Mouse (Mus musculus): Measurements from ENCODE around the gene 4930558K02Rik. TPM values are rescaled to one million over a fixed set of nuclear protein-coding genes. Genes with fewer than 3 reads are reported as not detected.

The 4930558K02Rik gene
- polyA plus RNA-seq, 1 experiment from 2014 or later: not detected

GRCm38 (mm10) chr1:161967936-161968335 is 11.5 kb downstream of the 4930558K02Rik start:
- no peaks in the 10 kb centered on the region for H3K36me3 ChIP-seq (ENCODE audit: control insufficient read depth, insufficient read depth)
- H3K27ac ChIP-seq (ENCODE audit: low read length): no peak overlapping the region
- H3K9me3 ChIP-seq (ENCODE audit: control insufficient read depth, low read length): no peaks in the 10 kb centered on the region
- ATAC-seq: no peak
- no peaks in the 10 kb centered on the region for H3K27me3 ChIP-seq (replicated peaks; ENCODE audit: control insufficient read depth, insufficient read depth, low read length)
- 71% methylated on average over 2 of the region's 2 CpGs for WGBS
- H3K9ac ChIP-seq (replicated peaks; ENCODE audit: low read depth, low read length): no peak overlapping the region
- H3K4me2 ChIP-seq (ENCODE audit: low read length): no peak overlapping the region
- H3K4me1 ChIP-seq (replicated peaks; ENCODE audit: control insufficient read depth, insufficient read depth, low read length): peaks cover 11% of the 10 kb centered on the region
- no peak overlapping the region for H3K4me3 ChIP-seq (replicated peaks; ENCODE audit: low read length)

DNA sequence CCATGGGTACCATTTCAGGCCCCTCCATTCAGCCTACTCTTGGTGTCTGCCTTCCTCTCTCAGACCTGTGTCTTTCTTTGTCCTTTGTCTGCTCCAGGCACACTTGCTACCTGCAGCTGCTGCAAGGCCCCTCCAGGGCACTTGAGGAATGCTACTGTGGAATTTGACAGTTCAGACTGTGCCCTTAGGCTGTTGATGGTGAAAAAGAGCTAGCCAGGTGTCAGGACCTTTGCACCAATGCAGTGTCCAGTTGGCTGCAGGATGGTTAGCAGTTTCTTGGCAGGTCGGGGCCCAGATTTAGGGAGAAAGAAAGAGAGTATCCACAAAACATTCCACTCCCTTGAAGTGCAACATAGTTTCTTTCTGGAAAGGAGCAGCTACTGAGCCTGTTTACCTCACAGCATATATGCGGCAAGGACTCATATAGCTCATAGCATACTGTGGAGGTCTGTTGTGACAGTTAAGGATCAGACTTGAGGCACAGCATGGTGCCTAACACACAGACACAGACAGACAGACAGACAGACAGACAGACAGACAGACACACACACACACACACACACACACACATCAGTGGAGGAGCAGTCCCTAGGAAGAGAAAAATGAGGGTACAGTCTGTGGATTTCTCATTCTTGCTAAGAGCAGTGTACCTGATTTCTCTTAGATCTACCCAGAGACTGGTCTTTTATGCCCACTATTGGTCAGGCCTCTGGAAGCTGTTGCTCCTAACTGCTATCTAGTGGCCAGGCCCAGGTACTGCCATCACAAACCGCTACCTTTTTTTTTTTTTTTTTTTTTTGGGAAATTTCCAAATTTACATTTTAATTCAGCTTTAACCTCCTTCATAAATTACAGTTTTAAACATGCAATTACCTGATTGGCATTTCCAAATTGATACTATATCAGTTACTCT is 16.7 kb downstream of the 4930558K02Rik start:
- ATAC-seq: peak; percentile 79
- WGBS: 49% methylated on average over 3 of the region's 3 CpGs

DNA sequence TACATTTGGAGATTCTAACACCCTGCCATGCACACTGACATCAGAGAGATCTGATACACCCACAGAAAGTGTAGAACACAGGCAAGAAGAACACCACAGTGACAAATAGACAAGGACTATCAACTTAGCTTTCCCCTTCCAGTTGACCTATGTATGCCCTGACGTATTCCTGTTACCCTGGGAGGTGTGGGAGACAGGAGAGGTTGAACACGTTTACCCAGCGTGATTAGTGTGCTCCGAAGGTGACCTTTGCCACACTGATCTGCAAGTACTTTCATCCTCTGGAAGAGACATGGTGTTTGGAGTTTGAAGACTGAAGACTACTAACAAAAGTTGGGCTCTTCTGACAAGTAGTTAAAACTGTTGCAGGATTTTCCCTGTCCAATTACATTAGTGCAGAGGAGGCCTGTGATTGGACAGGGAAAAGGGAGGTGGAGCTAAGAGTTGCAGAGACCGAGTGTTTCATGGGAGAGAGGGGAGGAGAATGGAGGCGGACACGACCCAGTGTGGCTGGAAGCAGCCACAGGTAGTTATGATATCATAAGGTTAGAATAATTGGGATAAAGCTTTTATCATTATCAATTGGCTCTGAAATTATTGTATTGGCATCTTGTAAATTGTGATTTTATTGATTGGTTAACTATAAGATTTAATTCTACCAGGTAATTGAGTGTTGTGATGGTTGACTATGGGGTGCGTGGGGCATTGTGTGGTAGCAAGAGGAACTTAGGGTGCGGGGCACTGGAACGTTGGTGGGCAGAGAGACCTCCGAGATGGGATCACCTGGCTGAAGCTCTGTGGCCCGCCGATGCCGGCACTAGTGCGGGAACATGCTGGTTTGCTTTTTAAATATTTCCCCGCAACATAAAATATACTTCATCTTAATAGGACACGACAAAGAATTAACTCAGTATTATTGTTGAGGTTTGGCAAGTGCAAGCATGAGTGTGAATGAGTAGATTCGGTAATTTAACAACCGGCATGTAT is 21.2 kb downstream of the 4930558K02Rik start:
- no peak for ATAC-seq
- H3K27me3 ChIP-seq (replicated peaks; ENCODE audit: control insufficient read depth, insufficient read depth, low read length): no peaks in the 10 kb centered on the region
- H3K36me3 ChIP-seq (ENCODE audit: control insufficient read depth, insufficient read depth): no peaks in the 10 kb centered on the region; the same call in 1 of the 2 replicates
- H3K4me3 ChIP-seq (replicated peaks; ENCODE audit: low read length): no peak overlapping the region
- H3K4me1 ChIP-seq (replicated peaks; ENCODE audit: control insufficient read depth, insufficient read depth, low read length): no peaks in the 10 kb centered on the region
- no peaks in the 10 kb centered on the region for H3K9me3 ChIP-seq (ENCODE audit: control insufficient read depth, low read length)
- 84% methylated on average over 19 of the region's 19 CpGs for WGBS
- H3K9ac ChIP-seq (replicated peaks; ENCODE audit: low read depth, low read length): no peak overlapping the region
- H3K4me2 ChIP-seq (ENCODE audit: low read length): no peak overlapping the region
- no peak overlapping the region for H3K27ac ChIP-seq (ENCODE audit: low read length)

More for the DNA sequence above, 16.7 kb downstream of the 4930558K02Rik start:
- H3K27me3 ChIP-seq (replicated peaks; ENCODE audit: control insufficient read depth, insufficient read depth, low read length): no peaks in the 10 kb centered on the region
- H3K9ac ChIP-seq (replicated peaks; ENCODE audit: low read depth, low read length): no peak overlapping the region
- H3K4me3 ChIP-seq (replicated peaks; ENCODE audit: low read length): no peak overlapping the region
- no peaks in the 10 kb centered on the region for H3K9me3 ChIP-seq (ENCODE audit: control insufficient read depth, low read length)
- H3K4me1 ChIP-seq (replicated peaks; ENCODE audit: control insufficient read depth, insufficient read depth, low read length): no peaks in the 10 kb centered on the region
- no peak overlapping the region for H3K4me2 ChIP-seq (ENCODE audit: low read length)
- H3K36me3 ChIP-seq (ENCODE audit: control insufficient read depth, insufficient read depth): no peaks in the 10 kb centered on the region; the same call in 1 of the 2 replicates
- no peak overlapping the region for H3K27ac ChIP-seq (ENCODE audit: low read length)

- H3K4me2 ChIP-seq (ENCODE audit: low read length): no peak overlapping the region
- no peaks in the 10 kb centered on the region for H3K27me3 ChIP-seq (replicated peaks; ENCODE audit: control insufficient read depth, insufficient read depth, low read length)
- 65% methylated on average over 5 of the region's 5 CpGs for WGBS
- no peaks in the 10 kb centered on the region for H3K9me3 ChIP-seq (ENCODE audit: control insufficient read depth, low read length)
- H3K4me3 ChIP-seq (replicated peaks; ENCODE audit: low read length): no peak overlapping the region
- no peak overlapping the region for H3K9ac ChIP-seq (replicated peaks; ENCODE audit: low read depth, low read length)
- no peaks in the 10 kb centered on the region; the same call in 1 of the 2 replicates for H3K36me3 ChIP-seq (ENCODE audit: control insufficient read depth, insufficient read depth)
- no peak overlapping the region for H3K27ac ChIP-seq (ENCODE audit: low read length)
- no peaks in the 10 kb centered on the region for H3K4me1 ChIP-seq (replicated peaks; ENCODE audit: control insufficient read depth, insufficient read depth, low read length)
- no peak for ATAC-seq
Measured at GRCm38 (mm10) chr1:161955846-161956245, 23.6 kb downstream of the 4930558K02Rik start.

DNA sequence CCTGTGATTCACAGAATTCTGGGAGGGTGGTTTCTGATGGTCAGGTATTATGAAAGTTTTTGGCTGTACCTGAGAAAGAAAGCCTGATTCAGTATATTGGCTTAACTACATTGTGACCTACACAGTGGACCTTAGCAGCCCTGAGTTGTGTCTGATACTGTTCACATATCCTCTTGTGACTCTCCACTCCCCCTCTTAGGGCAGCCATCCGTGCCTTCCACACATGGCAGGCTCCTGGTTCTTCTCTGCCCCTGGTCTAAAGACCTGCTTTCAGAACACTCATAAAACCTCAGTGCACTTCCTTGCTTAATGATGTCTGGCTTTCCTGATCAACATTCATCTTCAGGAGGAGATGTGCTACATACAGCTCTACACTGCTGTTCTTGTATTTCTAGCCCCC is 26.8 kb downstream of the 4930558K02Rik start:
- no peaks in the 10 kb centered on the region for H3K36me3 ChIP-seq (ENCODE audit: control insufficient read depth, insufficient read depth)
- 66% methylated on average over 1 of the region's 1 CpGs for WGBS
- no peaks in the 10 kb centered on the region for H3K4me1 ChIP-seq (replicated peaks; ENCODE audit: control insufficient read depth, insufficient read depth, low read length)
- no peaks in the 10 kb centered on the region for H3K9me3 ChIP-seq (ENCODE audit: control insufficient read depth, low read length)
- H3K4me2 ChIP-seq (ENCODE audit: low read length): no peak overlapping the region
- no peak overlapping the region for H3K4me3 ChIP-seq (replicated peaks; ENCODE audit: low read length)
- no peak overlapping the region for H3K9ac ChIP-seq (replicated peaks; ENCODE audit: low read depth, low read length)
- H3K27me3 ChIP-seq (replicated peaks; ENCODE audit: control insufficient read depth, insufficient read depth, low read length): no peaks in the 10 kb centered on the region
- no peak overlapping the region for H3K27ac ChIP-seq (ENCODE audit: low read length)
- ATAC-seq: no peak

DNA sequence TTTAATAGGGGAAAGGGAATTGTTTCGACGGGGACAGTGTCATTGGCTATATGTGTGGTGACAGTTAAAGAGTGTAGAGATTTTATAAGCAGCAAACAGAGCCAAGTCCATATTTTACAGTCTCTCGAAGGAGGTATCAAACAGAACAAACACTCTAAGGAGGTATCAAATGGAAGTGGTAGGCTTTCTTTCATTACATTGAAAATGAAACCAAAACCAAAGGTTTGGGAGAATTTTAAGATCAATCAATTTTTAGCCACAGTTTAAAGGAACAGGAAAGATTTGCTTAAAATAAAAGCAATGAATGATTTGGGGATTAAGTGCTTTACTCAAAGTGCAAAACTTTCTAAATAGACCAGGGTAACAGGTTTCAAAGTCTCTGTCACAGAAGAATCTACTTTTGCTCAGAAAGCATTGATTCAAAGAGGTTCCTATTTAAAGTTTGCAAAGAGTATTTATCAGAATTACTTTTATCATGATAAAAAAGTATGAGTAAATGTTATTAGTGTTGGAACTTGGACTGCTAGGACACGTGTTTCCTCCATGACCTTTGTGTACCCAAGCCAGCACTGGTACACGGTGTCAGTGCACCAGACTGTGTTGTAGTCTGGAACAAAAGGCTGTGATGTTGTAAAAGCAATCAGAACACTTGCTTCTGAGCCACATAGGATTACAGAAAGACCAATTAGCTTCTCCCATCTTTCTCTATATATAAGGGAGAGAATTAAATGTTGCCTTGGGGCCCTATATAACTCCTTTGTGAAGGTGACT is 28.2 kb downstream of the 4930558K02Rik start:
- no peak overlapping the region for H3K9ac ChIP-seq (replicated peaks; ENCODE audit: low read depth, low read length)
- H3K36me3 ChIP-seq (ENCODE audit: control insufficient read depth, insufficient read depth): no peaks in the 10 kb centered on the region
- no peaks in the 10 kb centered on the region for H3K4me1 ChIP-seq (replicated peaks; ENCODE audit: control insufficient read depth, insufficient read depth, low read length)
- WGBS: 77% methylated on average over 5 of the region's 5 CpGs
- H3K9me3 ChIP-seq (ENCODE audit: control insufficient read depth, low read length): no peaks in the 10 kb centered on the region
- no peaks in the 10 kb centered on the region for H3K27me3 ChIP-seq (replicated peaks; ENCODE audit: control insufficient read depth, insufficient read depth, low read length)
- H3K4me3 ChIP-seq (replicated peaks; ENCODE audit: low read length): no peak overlapping the region
- no peak overlapping the region for H3K4me2 ChIP-seq (ENCODE audit: low read length)
- ATAC-seq: no peak
- H3K27ac ChIP-seq (ENCODE audit: low read length): no peak overlapping the region

GRCm38 (mm10) chr1:161942082-161942481 is 37.4 kb downstream of the 4930558K02Rik start:
- Histone ChIP-seq H3K9ac (replicated peaks; ENCODE audit: low read depth, low read length) (no peak overlapping the region), H3K4me3 (replicated peaks; ENCODE audit: low read length) (no peak overlapping the region), H3K36me3 (ENCODE audit: control insufficient read depth, insufficient read depth) (no peaks in the 10 kb centered on the region), H3K4me2 (ENCODE audit: low read length) (no peak overlapping the region), H3K27ac (ENCODE audit: low read length) (no peak overlapping the region), H3K27me3 (replicated peaks; ENCODE audit: control insufficient read depth, insufficient read depth, low read length) (no peaks in the 10 kb centered on the region), H3K4me1 (replicated peaks; ENCODE audit: control insufficient read depth, insufficient read depth, low read length) (no peaks in the 10 kb centered on the region), H3K9me3 (ENCODE audit: control insufficient read depth, low read length) (no peaks in the 10 kb centered on the region)
- ATAC-seq: no peak
- 92% methylated on average over 2 of the region's 2 CpGs for WGBS

DNA sequence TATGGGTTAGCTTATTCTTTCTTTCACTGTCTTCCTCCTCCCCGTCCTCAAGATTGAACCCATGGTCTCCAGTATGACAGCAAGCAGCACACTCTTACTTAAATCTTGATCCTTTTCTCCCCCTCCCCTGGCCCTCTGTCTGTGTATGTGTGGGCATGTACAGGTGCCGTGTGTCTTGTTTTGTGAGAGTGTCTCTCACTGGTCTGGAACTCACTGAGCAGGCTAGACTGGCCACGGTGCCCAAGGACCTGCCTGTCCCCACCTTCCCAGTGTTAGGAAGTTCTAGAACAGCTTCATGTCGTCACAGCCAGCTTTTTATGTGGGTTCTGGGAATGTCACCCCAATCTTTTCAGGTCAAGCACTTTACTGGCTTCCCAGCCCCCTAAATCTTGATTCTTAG is 47.1 kb downstream of the 4930558K02Rik start:
- no peak overlapping the region for H3K4me2 ChIP-seq (ENCODE audit: low read length)
- no peaks in the 10 kb centered on the region for H3K4me1 ChIP-seq (replicated peaks; ENCODE audit: control insufficient read depth, insufficient read depth, low read length)
- ATAC-seq: no peak
- no peak overlapping the region for H3K9ac ChIP-seq (replicated peaks; ENCODE audit: low read depth, low read length)
- H3K27ac ChIP-seq (ENCODE audit: low read length): no peak overlapping the region
- no peaks in the 10 kb centered on the region for H3K27me3 ChIP-seq (replicated peaks; ENCODE audit: control insufficient read depth, insufficient read depth, low read length)
- WGBS: 82% methylated on average over 4 of the region's 4 CpGs
- no peak overlapping the region for H3K4me3 ChIP-seq (replicated peaks; ENCODE audit: low read length)
- H3K9me3 ChIP-seq (ENCODE audit: control insufficient read depth, low read length): no peaks in the 10 kb centered on the region
- no peaks in the 10 kb centered on the region for H3K36me3 ChIP-seq (ENCODE audit: control insufficient read depth, insufficient read depth)
